Mouse (Mus musculus) megakaryocyte, embryonic 14.5 days (primary cell): ENCODE data around the gene Sbf2.

Source experiments
- FLI1 ChIP-seq: IDR thresholded peaks from 2 replicates; pipeline ENCODE4 v1.6.1; 2012; ENCODE audit warnings: low read length, inconsistent platforms, mixed read lengths
- GATA1 ChIP-seq: IDR thresholded peaks from 3 replicates; pipeline ENCODE4 v1.6.1; 2012; ENCODE audit warnings: mixed read lengths, low read length, inconsistent platforms, borderline replicate concordance

DNA sequence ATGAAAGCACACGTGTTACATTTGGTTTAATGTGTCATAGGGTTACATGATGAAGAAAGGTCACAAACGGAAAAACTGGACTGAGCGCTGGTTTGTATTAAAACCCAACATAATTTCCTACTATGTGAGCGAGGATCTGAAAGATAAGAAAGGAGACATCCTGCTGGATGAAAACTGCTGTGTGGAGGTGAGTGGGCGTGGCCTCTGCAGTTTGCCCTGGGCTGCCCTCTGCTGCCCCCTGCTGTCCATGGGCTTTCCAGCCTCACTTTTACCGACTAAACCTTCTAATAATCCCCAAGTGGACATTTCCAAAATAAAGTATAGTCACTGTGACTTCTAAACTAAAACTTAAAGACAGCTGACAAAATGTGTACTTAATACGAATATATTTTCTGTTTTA is 348.9 kb downstream of the Sbf2 start:
- TF ChIP-seq FLI1 (no peak), GATA1 (no peak)
